Mouse (Mus musculus) retina, postnatal 1 day (tissue): ENCODE measurements at regions not wholly inside any gene's neighbourhood (a gene's known extent, or its start where the extent isn't known, plus 50 kb on each side); places are given as distances from the start of the nearest gene placed in this dataset.

ENCODE experiments used
- DNase-seq: peaks from one replicate; pipeline ENCODE4 v3.0.0-alpha.2; 2012

DNA sequence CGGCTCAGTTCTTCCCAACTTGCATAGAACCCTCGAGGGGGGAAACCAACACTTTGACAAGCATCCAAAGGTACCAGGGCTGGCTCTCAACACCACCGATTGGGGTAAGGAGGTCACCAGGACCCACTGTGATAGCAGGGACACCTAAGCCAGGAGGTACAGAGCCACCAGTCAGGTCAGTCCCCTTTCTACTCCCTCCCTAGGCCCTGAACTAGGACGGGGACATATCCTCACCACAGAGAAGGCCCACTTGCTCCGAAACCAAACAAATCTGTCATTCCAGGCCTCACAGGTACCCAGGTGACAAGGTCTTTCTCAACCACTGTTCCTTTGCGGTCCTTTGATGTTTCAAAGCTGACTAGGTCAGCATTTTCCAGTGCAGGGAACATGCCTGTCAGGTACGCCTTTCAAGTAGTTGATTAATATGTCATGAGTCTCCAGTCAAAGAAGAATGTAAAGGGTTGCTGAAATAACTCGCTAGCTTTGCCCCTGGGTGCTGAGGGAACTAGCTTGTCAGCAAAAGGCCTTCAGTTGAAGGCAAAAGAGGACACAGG is 95.4 kb downstream of the Zfp36l1 start:
- DNase-seq: no peak

DNA sequence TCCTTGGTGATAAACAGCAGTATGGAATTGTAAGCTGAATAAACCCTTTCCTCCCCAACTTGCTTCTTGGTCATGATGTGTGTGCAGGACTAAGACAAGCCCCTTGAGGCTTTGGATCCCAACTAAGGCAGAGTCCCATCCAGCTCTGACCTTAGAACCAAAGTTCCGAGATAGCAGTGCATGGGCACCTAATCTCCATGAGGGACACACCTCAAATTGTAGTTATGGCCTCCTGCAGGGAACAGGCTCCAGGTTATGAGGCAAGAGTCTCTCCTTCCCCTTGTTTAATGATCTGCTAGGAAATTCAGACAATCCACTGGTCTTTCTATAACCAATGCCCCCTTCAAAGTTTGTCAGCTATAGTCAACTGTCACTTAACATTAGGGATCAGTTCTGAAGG is 96.9 kb downstream of the Zfp36l1 start:
- no peak for DNase-seq

DNA sequence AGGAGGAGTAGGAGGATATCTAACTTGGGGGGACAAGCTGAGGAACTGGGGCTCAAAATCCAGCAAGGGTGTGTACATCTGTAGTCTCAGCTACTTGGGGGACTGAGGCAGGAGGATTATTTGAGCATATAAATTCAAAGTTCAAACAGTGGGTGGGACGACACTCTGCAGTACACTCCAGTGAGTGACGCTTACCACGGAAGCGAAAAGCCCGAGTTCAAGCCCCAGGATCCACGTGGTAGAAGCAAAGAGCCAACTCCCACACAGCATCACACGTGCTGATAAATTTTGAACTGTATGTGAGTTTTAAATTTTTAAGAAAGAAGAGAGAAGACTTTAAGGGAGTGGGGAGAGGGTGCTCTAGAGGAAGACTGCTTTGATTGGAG is 98.2 kb downstream of the Zfp36l1 start:
- DNase-seq: no peak

DNA sequence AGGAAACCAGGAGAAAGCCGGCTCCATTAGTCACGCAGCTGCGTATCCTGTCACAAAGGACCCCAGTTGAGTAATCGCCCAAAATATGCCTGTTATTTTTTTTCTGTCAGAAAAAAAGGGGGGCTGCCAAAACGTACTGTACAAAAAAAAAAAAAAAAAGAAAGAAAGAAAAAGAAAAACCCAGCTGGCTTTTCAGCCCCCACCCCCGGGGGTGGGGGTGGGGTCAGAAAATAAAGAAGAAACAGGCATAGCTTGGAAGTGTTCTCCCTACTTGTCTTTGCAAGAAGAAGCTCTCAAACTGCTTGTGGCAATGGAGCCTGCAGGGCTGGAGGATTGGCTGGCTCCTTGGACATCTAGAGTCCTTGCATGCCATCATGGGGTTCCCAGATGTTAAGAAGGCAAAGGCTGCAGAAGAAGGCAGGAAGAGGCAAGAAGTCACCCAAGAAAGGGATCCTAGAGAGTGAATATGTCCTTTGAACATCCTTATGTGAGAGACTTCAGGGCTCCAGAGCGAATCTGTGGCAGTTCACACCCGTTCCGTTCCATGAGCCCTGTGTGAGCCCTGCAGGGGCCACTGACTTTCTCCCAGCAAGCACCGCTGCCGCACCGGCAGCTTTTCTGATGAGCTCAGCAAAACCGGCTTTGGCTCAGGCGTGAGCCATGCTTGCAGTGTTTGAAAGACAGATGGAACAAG is 98.8 kb downstream of the Zfp36l1 start:
- DNase-seq: peak; percentile 45

DNA sequence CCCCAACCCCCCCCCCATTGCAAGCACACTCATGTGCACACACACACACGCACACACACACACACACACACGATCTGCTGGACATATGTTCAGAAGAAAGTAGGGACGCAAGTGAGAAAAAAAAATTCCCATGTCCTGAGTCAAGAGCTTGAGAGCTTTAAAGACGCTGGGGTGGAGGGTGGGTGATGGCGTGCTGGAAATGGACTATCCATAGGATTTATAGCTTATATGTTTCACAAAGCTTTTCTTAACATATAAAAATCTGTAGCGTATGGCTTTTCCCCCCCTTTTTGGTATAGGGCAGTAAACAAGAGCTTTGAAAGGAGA is 99.3 kb downstream of the Zfp36l1 start:
- no peak for DNase-seq

DNA sequence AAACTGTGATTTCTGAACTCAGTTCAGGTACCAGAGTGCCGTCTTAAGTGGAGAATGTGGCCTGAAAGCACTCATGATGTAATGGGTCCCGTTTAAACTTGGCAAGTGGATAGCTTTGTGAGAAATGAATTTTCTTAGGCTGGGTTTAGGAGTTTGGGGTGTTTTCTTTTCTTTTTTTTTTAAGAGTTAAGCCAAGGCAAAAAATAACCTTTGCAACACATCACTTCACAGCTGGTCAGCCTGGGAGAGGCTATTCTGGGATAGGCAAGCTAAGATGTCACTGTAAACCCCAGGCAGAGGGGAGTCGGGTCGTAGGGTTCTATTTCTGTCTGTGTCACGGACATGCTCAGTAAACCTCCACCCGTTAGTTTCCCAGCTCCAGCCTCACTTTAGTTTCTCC is 100.9 kb downstream of the Zfp36l1 start:
- no peak for DNase-seq

DNA sequence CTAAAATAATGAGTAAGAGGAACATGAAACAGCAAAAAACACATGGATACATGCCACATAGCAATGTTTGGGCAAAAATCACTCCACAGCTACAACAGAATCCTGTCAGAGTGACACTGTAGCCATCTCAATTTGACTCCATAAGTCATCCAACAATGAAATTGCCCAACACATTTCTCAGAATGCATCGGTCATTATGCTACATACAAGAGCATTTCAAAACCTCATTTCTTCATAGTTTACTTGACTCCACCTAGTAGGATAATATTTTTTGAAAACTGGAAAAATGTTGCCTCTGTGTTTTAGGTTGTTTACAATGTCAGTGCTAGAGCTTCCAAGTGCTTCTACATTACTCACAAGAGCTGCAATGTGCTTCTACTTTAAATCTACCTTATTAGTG is 101.9 kb downstream of the Zfp36l1 start:
- DNase-seq: no peak

DNA sequence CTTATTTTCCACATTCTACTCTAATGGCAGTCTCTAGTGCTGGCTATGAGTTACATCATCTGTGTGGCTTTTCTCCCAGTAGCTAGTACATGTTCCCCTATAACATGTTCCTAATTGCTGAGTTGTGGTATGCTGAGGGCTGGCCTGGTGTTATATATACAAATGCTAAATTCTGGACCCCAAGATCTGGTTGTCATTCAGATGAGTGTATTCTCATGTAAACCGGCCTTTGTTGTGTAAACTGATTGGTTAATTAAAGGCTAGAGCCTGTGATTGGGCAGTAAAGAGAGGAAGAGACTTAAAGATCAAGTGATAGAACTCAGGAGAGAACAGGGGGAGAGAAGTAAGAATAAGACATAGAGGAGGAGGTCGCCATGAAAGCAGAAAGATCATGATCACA is 102.6 kb downstream of the Zfp36l1 start:
- no peak for DNase-seq

DNA sequence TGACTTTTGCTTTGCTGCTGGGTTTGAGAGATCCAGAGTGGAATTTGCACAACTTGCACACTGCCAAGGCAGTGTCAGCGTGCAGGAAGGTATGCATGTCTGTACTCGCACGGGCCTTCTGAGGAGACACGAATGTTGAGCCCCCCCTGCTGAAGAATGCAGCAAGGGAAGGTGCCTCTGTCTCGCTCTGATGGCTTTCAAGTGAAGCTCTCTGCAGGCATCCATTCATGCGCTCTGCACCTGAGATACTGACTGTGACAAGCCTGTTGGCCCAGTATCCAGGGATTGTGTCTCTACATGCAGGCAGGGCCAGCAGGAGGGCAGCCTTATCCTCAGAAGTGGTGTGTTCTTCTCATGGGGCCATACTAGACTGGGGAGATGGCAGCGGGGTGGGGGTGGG is 105.0 kb downstream of the Zfp36l1 start:
- no peak for DNase-seq

DNA sequence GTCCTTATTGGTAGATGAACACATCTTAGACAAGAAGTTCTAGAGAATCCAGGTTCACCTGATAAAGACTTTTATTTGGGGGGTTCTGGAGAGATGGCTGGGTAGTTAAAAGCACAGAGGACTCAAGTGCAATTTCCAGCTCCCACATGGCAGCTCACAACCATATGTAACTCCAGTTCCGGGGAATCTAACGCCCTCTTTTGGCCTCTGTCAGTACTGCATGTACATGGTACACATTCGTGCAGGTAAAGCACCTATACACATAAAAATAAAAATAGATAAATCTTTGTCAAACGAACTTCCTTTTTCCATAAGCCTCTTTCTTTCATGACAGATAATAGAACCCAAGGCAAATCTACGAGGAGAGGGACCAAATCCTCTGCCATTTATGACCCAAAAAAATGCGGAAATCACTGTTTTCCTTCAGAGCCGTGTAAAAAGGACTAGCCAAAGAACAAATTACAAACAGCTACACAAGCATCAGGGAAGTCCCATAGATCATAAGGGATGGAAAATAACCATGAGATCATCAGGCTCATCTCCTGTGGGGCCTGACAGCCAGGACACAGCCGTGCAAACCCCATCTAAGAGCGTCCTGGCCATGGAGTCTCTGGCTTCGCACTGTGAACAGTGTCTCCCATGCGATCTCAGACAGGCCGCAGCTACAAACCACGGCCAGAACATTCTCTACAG is 107.4 kb downstream of the Zfp36l1 start:
- DNase-seq: no peak

DNA sequence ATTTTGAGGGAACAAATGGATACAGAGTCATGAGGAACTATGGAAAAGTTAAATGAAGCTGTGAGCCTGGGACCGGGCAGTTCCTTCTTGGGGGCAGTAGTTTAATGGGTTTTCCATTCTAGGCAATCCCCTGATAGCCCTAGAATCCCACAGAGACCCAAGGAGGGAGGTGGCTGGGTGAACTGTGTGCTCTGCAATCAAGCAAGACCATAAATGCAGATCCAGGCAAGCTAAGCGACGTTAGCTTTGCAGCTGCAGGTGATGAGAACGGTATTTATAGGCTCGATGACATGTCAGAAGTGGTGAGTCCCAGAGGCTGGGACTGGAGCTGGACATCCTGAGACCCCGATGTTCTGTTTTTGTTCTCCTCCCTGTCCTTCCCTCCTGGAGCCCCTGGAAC is 108.2 kb downstream of the Zfp36l1 start:
- no peak for DNase-seq

DNA sequence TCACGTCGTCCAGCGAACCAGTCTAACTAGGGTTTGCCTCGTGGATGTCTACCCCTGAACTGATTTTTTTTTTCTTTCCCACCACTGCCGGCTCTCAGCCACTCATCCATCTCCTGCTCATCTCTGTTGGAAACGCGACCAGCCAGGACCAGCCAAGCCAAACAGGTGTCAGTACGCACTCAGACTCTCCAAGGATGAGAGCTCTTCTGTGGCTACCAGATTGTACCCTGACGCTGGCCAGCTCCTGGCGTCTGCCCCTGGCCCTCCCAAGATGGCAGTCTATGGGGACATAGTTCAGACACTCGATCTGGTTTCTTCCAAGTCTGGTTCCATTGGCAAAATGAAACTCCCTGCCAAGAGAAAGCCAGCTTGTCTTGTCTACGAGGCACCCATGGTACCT is 109.3 kb downstream of the Zfp36l1 start:
- DNase-seq: no peak

DNA sequence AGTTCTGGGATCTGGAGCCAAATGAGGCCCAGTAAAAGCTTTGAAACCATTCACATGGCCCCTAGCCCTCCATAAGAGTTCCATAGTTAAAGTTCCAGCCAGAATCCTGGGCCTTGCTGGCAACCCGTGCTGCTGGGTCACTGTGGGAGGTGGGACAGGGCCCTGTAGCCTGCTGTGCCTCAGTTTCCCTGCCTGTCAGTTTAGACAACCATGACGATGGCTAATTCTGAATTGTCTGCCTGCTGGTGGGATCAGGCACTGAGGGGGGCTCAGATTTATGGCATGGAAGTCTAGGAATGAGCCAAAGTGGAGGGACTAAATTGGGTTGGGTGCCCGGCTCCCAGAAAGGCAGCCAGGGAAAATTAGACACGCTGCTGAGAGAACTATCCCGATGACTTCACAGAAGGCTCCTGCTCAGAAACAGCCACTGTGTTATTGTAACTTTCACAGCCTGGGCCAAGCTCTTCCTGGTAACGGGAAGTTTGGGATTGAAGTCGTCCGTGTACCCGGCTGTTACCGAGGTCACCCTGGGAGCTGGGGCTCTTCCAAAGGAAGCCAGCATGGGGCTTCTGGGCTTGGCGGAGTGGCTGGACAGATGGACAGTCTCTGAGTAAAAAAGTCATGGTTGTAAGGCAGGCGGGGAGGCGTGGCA is 110.2 kb downstream of the Zfp36l1 start:
- no peak for DNase-seq

DNA sequence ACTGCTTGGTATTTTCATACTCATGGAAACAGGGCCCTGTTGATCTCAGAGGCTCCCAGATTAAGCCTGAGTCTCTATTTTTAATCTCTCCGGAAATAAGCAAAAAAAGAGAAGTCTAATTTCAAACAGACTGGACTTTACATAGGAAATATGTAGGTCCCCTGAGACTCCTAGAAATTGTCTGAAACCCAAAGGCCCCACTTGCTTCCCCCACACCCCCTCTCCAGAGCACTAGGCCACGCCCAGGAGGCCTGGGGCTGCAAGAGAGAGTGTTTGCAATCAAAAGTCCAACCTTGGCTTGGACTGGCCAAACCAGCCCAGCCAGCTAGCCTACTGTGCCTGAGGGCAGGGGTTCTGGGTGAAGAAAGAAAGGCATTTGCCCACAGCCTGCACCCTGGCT is 111.0 kb downstream of the Zfp36l1 start:
- DNase-seq: no peak

DNA sequence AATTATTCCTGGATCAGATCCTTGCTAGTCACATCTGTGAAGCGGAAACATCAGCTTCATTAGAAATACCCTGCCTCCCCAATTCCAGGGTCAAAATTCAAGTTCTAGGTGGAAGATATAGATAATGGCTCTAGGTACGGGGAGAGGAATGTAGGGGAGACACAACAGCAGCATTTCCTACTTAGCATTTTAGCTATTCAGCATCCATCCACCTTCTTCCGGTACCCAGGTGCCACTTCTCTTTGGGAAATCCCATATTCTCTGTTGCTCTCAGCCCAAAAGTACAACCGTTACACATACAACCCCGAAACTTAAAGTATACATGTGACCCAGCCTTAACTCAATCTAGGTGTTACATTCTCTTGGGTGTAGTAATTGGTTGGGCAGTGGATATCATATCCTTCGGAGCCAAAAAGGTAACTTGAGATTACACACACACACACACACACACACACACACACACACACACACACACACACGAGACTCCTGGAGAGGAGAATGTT is 112.9 kb downstream of the Zfp36l1 start:
- no peak for DNase-seq

DNA sequence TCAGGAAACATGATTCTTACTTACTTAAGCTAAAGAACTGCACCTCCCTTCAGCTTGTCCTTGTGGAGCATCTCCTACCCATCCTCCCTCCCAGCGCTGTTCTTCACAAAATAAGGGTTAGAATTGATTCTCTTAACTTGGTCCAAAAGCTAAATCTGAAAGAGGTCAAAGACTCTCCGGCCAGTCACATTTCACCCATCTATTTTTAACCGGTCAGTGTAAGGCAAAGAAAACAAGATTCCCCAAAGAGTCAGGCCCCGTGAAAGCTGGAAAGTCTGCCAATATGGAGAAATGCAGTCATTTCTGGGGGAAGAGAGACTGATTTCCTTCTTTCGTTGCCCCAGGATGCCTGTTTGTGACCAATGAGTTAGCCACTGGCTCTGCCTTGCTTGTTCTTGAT is 114.0 kb downstream of the Zfp36l1 start:
- no peak for DNase-seq

DNA sequence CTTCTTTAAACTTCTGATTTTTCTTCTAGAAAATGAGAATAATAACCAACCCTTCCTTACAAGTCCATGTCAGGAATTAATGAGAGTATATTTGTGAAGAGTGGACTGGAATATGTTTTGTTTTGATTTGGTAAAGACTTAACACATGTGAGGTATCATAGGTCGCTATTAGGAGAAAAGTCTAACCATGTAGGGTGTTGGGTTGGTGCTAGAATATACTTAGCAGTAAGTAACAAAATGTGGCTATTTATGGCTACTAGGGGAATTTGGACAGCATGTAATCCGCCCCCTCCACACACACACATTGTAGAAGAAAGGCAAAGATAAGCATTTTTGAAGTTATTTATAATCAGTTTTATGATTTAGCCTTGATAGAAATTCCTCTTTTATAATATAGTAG is 114.5 kb downstream of the Zfp36l1 start:
- no peak for DNase-seq

DNA sequence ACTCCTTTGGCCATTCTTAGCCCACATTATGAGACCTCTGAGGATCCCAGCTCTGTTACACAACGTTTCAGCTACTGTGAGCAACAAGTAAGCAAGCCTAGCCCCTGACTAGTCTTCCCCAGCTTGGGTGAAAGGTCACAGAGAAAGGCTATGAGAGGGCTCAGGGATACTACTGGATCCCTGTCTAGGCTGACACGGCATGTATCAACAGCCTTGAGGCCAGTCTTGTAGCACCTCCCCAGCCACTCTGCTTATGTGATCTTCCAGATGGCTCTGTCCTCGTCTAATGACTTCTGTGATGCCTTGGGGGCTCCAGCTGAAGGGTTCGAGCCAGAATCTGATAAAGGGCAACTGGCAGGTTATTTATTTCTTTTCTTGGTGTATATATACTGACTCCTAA is 115.6 kb downstream of the Zfp36l1 start:
- no peak for DNase-seq

DNA sequence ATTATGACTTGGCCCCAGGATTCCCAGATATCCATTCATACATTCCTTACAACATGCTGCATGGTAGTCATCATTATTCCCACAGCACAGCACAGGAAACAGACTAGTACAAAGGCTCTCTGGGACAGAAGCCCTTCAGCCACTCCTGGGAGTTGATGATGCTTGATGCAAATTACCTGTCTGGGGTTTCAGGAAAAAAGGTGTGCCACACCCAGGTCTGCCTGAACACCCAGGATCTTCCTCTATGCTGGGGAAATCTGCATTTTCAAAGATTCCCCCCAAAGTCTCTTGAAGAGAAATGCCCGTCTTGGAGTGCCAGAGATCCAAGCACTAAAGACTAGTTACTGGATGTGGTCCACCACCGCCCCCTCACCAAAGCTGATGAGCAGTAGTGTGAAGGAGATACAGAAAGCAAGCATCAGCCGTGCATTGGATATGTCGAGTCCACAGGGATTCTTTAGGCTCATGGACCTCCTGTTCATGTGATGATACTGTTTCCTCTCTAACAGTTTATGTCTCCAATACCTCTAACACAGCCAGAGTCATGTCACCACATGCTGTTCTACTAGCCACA is 117.2 kb downstream of the Zfp36l1 start:
- no peak for DNase-seq

DNA sequence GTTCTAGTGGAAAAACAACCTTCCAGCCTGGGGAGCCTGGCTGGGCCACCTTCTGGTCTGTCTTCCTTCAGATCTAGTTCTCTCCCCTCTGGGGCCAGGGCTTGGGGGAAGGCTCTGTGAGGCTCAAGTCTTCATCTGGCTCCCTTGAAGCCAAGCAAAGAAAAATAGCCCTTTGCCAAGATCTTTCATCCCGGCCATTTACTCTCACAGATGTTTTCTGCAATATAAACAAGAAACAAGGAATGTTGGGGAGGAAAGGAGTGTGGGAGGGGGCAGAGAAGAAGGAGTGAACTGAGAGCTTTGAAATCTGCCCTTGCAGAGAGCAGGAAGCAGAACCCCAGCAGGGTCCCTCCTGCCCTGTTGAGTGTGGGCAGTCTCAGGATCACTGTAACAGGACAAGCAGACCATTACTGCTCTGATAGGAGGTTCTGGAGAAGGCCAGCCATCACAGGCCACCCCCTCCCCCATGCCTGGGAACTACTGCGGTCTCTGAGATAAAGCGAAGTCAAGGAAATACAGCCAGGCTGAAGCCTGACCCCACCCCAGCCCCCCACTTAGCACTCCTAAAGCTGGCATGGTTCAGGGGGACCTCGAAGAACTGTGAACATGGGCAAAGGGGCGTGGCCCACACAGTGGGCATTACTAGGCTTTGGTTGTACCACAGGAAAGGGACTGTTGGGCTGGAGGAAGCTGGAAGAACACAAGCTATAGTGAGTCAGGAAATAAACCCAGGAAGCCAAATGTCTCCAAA is 118.8 kb downstream of the Zfp36l1 start:
- no peak for DNase-seq

DNA sequence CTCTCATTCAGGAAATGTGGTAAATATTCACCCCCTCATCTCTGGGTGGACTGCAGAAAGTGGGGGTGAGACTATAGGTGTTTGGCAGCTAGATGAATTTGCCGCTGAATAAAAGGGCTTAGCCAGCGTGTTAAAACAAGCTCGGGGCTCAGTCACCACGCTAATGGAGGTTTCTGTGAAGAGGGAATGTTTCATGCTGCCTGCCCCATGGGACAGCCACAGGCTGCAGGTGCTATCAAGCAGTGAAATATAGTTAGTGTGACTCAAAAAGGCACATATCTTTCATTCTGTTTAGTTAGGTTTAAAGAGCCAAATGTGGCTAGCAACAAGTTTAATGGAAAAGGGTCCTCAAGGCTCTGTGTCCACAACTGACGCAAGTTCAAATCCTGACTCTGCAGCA is 121.5 kb downstream of the Zfp36l1 start:
- no peak for DNase-seq

DNA sequence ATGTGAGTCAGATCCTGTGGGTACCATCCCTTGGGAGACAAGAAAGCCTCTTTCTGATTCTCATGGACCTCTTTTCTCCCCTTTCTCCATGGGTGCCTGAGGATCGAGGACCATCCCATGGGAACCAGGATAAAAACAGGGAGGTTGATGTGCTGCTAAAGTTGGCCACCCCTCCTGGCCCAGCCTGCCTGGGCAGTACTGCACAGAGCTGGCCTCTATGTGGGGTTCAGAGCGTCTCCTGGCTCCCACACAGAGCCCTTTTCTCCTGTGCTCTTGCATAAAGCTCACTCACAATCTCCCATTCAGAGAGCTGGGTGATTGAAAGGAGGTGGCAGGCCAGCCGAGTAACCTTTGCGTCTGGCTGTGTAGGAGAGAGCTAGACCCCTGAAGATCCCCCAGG is 122.1 kb downstream of the Zfp36l1 start:
- no peak for DNase-seq

DNA sequence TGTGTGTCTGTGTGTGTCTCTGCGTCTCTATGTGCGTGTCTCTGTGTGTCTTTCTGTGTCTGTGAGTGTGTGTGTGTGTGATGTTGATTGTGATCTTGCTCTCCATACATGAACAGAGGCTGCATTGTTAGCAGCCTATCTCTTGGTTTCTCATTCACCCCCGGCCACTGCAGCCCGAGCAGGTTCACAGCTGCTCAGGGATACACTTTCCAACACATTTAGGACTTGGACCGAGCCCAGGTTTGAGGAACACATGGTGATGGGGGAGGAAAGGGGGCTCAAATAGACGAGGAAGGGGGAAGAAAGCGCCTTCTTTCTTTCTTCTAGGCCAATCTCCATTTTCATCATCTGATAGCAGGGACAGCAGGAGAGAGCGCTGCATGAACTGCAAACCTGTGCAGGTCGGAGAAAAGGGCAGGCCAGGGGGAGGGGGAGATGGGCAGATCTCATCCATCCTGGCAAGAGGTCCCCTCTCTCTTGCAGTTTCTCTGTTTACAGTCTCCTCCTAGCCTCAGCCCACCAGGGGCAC is 123.2 kb downstream of the Zfp36l1 start:
- peak; percentile 55 for DNase-seq
